Mouse (Mus musculus) liver, embryonic 14.5 days (tissue): ENCODE measurements around the gene Scml4. TPM values are rescaled to one million over a fixed set of nuclear protein-coding genes. Genes with fewer than 3 reads are reported as not detected.
A peak's percentile ranks its signal among the peaks of the same experiment; 100 is the strongest.

ENCODE experiments used
- ATAC-seq: fragments of 200-750 bp; cut with Nextera tagmentation; 2 replicates; pipeline ENCODE4 v1.8.0; 2017; ENCODE audit warnings: moderate number of reproducible peaks, mild to moderate bottlenecking, moderate library complexity; ENCODE audit not compliant: insufficient read depth
- DNase-seq, 3 experiments: peaks; one replicate each; pipeline ENCODE4 v3.0.0-alpha.2; 2012 to 2013; ENCODE audit warnings: low read depth in 3 of 3, low spot score in 3 of 3
- H3K27ac ChIP-seq: fragments of 300-500 bp; sonication (generic); 2 replicates; pipeline ENCODE4 v1.5.1; 2014; ENCODE audit warnings: moderate library complexity, mild to moderate bottlenecking, control low read depth, inconsistent platforms
- H3K27me3 ChIP-seq: fragments of 300-500 bp; sonication (generic); 2 replicates; pipeline ENCODE4 v1.6.1; 2014; ENCODE audit warnings: mild to moderate bottlenecking, low read length, moderate library complexity; ENCODE audit not compliant: control insufficient read depth, insufficient read depth
- H3K36me3 ChIP-seq: fragments of 300-500 bp; sonication (generic); replicated peaks from 2 replicates; pipeline ENCODE4 v1.6.1; 2014; ENCODE audit warnings: low read depth; ENCODE audit not compliant: control insufficient read depth, insufficient read depth
- H3K4me1 ChIP-seq, 2 experiments: fragments of 200-500 bp in 1 of 2; fragments of 300-500 bp in 1 of 2; sonication (generic) in 1 of 2; replicated peaks; 2 replicates each; pipeline ENCODE4 v1.6.1; 2012 to 2014; ENCODE audit warnings: antibody characterized with exemption in 1 of 2, inconsistent platforms in 1 of 2, low read length in 1 of 2; ENCODE audit not compliant: control insufficient read depth in 2 of 2, insufficient read depth in 2 of 2
- H3K4me2 ChIP-seq: fragments of 300-500 bp; sonication (generic); 2 replicates; pipeline ENCODE4 v1.6.1; 2014; ENCODE audit warnings: low read depth, mild to moderate bottlenecking, control low read depth, moderate library complexity
- H3K4me3 ChIP-seq, 2 experiments: fragments of 200-500 bp in 1 of 2; fragments of 300-500 bp in 1 of 2; sonication (generic) in 1 of 2; 2 replicates each; pipeline ENCODE4 v1.5.1; 2012 to 2014; ENCODE audit warnings: low read depth in 2 of 2, low read length in 2 of 2, mild to moderate bottlenecking in 2 of 2, control low read depth in 1 of 2, inconsistent platforms in 1 of 2, moderate library complexity in 1 of 2; ENCODE audit not compliant: insufficient read depth in 1 of 2
- H3K9ac ChIP-seq: fragments of 300-500 bp; sonication (generic); replicated peaks from 2 replicates; pipeline ENCODE4 v1.6.1; 2014; ENCODE audit warnings: mild to moderate bottlenecking, control low read depth, moderate library complexity
- H3K9me3 ChIP-seq: fragments of 300-500 bp; sonication (generic); 2 replicates; pipeline ENCODE4 v1.6.1; 2016; ENCODE audit warnings: low read length, mixed read lengths; ENCODE audit not compliant: control insufficient read depth
- CTCF ChIP-seq: IDR thresholded peaks from 2 replicates; pipeline ENCODE4 v1.5.1; 2016; ENCODE audit warnings: antibody characterized with exemption, low read depth, control low read depth
- EP300 ChIP-seq: IDR thresholded peaks from 2 replicates; pipeline ENCODE4 v1.6.1; 2016; ENCODE audit warnings: antibody characterized with exemption, low read depth
- WGBS: fragments of 180-500 bp; shearing (Covaris S2); extraction: QIAGEN DNeasy Blood & Tissue Kit; methylation state at CpG from one replicate; pipeline ENCODE4 v1.1.7; 2014; ENCODE audit not compliant: insufficient replicate concordance; 5-methylcytosine and 5-hydroxymethylcytosine counted together
- polyA plus RNA-seq, 2 experiments: library from polyadenylated mRNA; depleted of rRNA in 1 of 2; stranded (reverse) in 1 of 2; unstranded in 1 of 2; fragments of >200 nt; fragmentation: Nextera tagmentation in 1 of 2; extraction: Ambion mirVana in 1 of 2; gene quantifications; 2 replicates each; pipeline versions ENCODE4 v1.2.1 to v1.2.3; 2012 to 2014

Scml4 gene
- polyA plus RNA-seq, 2 experiments: 0.15 to 0.19 TPM

DNA sequence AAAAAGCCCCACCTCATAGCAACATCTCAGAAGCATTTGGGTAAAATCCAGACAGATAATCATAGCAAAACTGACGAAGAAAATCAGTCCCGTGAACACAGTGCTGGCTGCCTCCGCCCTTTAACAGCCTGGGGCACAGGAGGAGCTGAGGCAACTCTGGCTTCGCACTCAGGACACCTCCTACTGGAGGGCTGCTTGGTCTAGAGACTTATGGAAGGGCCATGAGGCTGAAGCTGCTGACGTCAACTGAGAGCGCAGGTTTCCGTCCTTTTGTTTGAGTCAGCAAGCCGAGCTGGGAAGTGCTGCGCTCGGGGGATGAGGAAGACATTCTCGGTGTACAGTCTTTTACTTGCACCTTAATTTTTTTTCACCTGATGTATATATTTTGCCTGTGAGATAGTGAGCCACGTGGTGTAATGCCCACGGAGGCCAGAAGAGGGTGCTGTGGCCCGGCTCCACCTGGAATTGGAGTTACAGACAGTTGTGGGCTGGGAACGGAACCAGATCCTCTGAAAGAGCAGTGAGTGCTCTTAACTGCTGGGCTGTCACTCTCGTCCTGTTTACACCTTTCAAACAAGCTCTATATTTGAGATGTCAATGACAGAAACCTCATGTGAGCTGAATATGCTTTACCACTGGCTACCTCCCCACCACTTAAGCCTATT is 18.5 kb upstream of the Scml4 start:
- Histone ChIP-seq H3K4me3 (no peak overlapping the region), H3K9ac (no peak overlapping the region), H3K4me1 (no peaks in the 10 kb centered on the region), H3K27ac (no peak overlapping the region), H3K4me2 (no peak overlapping the region), H3K36me3 (no peaks in the 10 kb centered on the region), H3K27me3 (no peaks in the 10 kb centered on the region), H3K9me3 (no peaks in the 10 kb centered on the region)
- TF ChIP-seq CTCF (peak; percentile 72), EP300 (no peak)
- ATAC-seq: no peak
- no peak for DNase-seq
- 50% methylated on average over 16 of the region's 16 CpGs for WGBS

DNA sequence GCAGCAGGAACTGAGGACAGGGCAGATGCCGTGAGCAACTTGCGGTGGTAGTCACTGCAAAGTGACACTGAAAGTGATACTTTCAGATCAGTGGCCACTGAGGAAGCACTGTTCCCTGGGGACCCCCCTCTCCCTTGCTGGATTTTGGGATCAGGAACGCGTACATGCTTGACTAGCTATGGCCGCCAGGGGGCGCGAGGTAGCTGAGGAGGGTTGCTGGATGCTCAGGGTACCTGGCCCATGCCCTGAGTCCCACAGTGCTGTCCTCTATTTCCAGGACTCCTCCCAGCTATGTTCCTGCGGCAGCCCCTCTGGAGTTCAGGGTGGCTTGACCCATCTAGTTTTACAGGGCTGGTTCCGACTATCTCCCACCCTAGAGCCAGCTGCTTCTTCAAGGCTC is 17.8 kb upstream of the Scml4 start:
- Histone ChIP-seq H3K4me1 (no peaks in the 10 kb centered on the region), H3K27ac (no peak overlapping the region), H3K9ac (no peak overlapping the region), H3K9me3 (no peaks in the 10 kb centered on the region), H3K4me2 (no peak overlapping the region), H3K36me3 (no peaks in the 10 kb centered on the region), H3K4me3 (no peak overlapping the region), H3K27me3 (no peaks in the 10 kb centered on the region)
- TF ChIP-seq EP300: no peak
- TF ChIP-seq CTCF: peak; percentile 94
- no peak; the same call in 1 of the 2 replicates for ATAC-seq
- DNase-seq: no peak
- 15% methylated on average over 9 of the region's 9 CpGs for WGBS

DNA sequence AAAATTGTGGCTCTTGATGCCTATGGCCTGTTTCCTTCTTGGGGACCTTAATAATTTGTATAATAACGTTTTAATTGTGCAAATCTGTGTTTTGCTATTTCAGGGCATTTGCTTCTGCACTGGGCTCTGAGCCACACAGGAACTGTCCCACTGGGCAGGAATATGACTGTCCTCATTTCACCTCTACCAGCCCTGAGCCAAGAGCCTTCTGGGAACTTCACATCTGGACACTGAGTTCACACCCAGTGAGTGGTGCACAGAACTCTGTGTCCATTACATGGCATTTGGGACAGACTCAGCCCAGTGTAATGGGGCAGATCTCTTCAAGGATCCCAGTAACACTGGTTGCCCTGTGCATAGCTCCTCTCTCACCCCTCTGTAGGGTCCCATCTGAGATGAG is 16.8 kb upstream of the Scml4 start:
- H3K9ac ChIP-seq: no peak overlapping the region
- no peaks in the 10 kb centered on the region for H3K27me3 ChIP-seq
- no peak overlapping the region for H3K4me2 ChIP-seq
- no peaks in the 10 kb centered on the region for H3K9me3 ChIP-seq
- no peaks in the 10 kb centered on the region for H3K36me3 ChIP-seq
- no peak overlapping the region for H3K27ac ChIP-seq
- H3K4me3 ChIP-seq: no peak overlapping the region
- no peaks in the 10 kb centered on the region for H3K4me1 ChIP-seq
- DNase-seq: no peak
- WGBS: 48% methylated on average over 1 of the region's 1 CpGs
- TF ChIP-seq CTCF (no peak), EP300 (no peak)
- no peak for ATAC-seq

DNA sequence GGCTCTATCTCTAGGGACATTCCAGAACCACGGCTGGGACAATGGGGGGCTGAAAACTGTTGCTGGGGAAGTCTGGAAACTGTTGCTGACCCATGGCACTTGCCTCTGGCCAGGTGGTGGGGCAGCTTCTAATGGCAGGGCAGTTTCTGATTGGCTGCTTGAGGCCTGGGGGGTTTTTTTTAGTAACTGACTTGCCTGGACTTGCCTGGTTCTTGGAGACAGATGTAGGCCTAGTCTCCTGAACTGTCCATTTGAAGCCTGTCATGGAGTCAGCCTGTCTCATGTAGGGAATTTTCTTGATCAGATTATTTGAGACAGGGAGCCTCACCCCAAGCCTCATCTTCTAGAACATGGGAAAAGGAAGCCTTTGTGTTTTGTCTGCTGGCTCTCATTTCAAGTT is 14.7 kb upstream of the Scml4 start:
- no peak overlapping the region for H3K27ac ChIP-seq
- H3K27me3 ChIP-seq: no peaks in the 10 kb centered on the region
- no peaks in the 10 kb centered on the region for H3K4me1 ChIP-seq
- WGBS: 30% methylated on average over 1 of the region's 1 CpGs
- no peak overlapping the region for H3K4me2 ChIP-seq
- H3K4me3 ChIP-seq: no peak overlapping the region
- no peaks in the 10 kb centered on the region for H3K36me3 ChIP-seq
- DNase-seq (no peak), ATAC-seq (no peak)
- no peaks in the 10 kb centered on the region for H3K9me3 ChIP-seq
- TF ChIP-seq CTCF: no peak
- TF ChIP-seq EP300: no peak
- H3K9ac ChIP-seq: no peak overlapping the region

DNA sequence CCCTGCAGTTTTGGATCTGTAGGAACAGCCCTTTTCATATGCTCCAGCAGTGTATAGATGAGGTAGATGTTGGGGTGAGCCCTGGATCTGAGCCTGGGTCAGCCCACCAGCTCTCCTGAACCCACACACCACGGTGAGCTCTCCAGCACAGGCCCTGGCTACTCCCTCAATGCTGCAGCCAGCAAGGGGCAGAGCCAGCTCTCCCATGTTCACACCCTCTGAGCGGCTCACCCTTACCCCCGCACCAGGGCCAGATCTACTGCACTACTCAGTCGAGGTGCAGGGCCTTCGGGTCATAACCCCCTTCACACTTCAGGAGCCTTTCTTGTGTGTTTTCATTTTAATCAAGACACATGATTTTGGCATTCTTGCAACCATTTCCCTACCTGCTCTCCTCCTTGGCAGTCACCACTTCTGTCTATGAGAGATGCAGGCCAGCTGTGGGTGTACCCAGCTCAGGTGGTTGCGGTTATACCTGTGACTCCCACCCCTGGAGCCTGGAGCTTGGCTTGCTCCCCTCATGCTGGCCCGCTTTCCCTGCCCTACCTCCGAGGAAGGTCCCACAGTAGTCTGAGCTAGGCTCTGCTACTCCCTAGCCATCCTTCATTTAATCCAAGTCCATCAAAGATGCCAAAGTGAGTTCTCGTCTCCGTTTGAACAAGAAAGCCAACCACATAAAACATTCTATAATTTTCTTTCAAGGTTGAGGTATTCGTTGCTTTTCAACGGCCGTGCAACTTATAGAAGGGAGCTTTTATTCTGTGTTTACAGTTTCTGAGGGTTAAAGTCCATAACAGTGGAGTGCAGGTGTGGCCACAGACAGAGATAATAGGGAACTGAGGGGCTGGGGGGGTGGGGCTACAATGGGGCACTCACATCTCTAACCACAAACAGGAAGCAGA is 11.7 kb upstream of the Scml4 start:
- H3K4me2 ChIP-seq: no peak overlapping the region
- DNase-seq: no peak
- H3K4me3 ChIP-seq: no peak overlapping the region
- 72% methylated on average over 13 of the region's 13 CpGs for WGBS
- no peak for ATAC-seq
- TF ChIP-seq CTCF (no peak), EP300 (no peak)
- H3K9ac ChIP-seq: no peak overlapping the region
- no peaks in the 10 kb centered on the region for H3K9me3 ChIP-seq
- no peak overlapping the region for H3K27ac ChIP-seq
- H3K4me1 ChIP-seq: no peaks in the 10 kb centered on the region
- H3K36me3 ChIP-seq: no peaks in the 10 kb centered on the region
- no peaks in the 10 kb centered on the region for H3K27me3 ChIP-seq
